Mouse (Mus musculus) lung, postnatal 0 days (tissue): Measurements from ENCODE around the gene Zim1.

ENCODE experiments used
- CTCF ChIP-seq: IDR thresholded peaks from 2 replicates; pipeline ENCODE4 v1.5.1; 2016; ENCODE audit warnings: antibody characterized with exemption, mild to moderate bottlenecking
- EP300 ChIP-seq: IDR thresholded peaks from 2 replicates; pipeline ENCODE4 v1.6.1; 2016; ENCODE audit warnings: antibody characterized with exemption, mild to moderate bottlenecking, control low read depth

- no peak for TF ChIP-seq CTCF
- TF ChIP-seq EP300: no peak
These were observed 50.4 kb downstream of the Zim1 start for GRCm38 (mm10) chr7:6645821-6646220.
